Mouse (Mus musculus) stomach, postnatal 0 days (tissue): ENCODE data around the gene Cda. TPM values are rescaled to one million over a fixed set of nuclear protein-coding genes. Genes with fewer than 3 reads are reported as not detected.

ENCODE experiments used
- ATAC-seq: fragments of 200-750 bp; cut with Nextera tagmentation; 2 replicates; pipeline ENCODE4 v1.8.0; 2017; ENCODE audit not compliant: low FRiP score, low TSS enrichment
- DNase-seq: peaks from one replicate; pipeline ENCODE4 v3.0.0-alpha.2; 2016; ENCODE audit warnings: low spot score
- H3K27ac ChIP-seq: fragments of 300-500 bp; sonication (generic); replicated peaks from 2 replicates; pipeline ENCODE4 v1.5.1; 2014; ENCODE audit warnings: mild to moderate bottlenecking, control low read depth
- H3K27me3 ChIP-seq: fragments of 300-500 bp; sonication (generic); 2 replicates; pipeline ENCODE4 v1.6.1; 2014; ENCODE audit warnings: low read length; ENCODE audit not compliant: control insufficient read depth, insufficient read depth
- H3K36me3 ChIP-seq: fragments of 300-500 bp; sonication (generic); 2 replicates; pipeline ENCODE4 v1.6.1; 2014; ENCODE audit warnings: low read length, mixed read lengths; ENCODE audit not compliant: control insufficient read depth, insufficient read depth
- H3K4me1 ChIP-seq: fragments of 300-500 bp; sonication (generic); replicated peaks from 2 replicates; pipeline ENCODE4 v1.6.1; 2014; ENCODE audit warnings: antibody characterized with exemption; ENCODE audit not compliant: control insufficient read depth, insufficient read depth
- H3K4me2 ChIP-seq: fragments of 300-500 bp; sonication (generic); replicated peaks from 2 replicates; pipeline ENCODE4 v1.6.1; 2014; ENCODE audit warnings: low read depth, mild to moderate bottlenecking, control low read depth, moderate library complexity
- H3K4me3 ChIP-seq: fragments of 300-500 bp; sonication (generic); 2 replicates; pipeline ENCODE4 v1.5.1; 2014; ENCODE audit warnings: low read depth, low read length, control low read depth
- H3K9ac ChIP-seq: fragments of 300-500 bp; sonication (generic); 2 replicates; pipeline ENCODE4 v1.6.1; 2014; ENCODE audit warnings: mild to moderate bottlenecking, low read length, control low read depth, mixed read lengths
- H3K9me3 ChIP-seq: fragments of 300-500 bp; sonication (generic); 2 replicates; pipeline ENCODE4 v1.6.1; 2016; ENCODE audit warnings: low read length; ENCODE audit not compliant: control insufficient read depth
- CTCF ChIP-seq: IDR thresholded peaks from 2 replicates; pipeline ENCODE4 v1.5.1; 2016; ENCODE audit warnings: antibody characterized with exemption, low read depth, mild to moderate bottlenecking, moderate library complexity
- EP300 ChIP-seq: optimal IDR thresholded peaks from 2 replicates; pipeline ENCODE3; 2016; ENCODE audit warnings: antibody characterized with exemption
- WGBS: fragments of 180-500 bp; shearing (Covaris S2); extraction: QIAGEN DNeasy Blood & Tissue Kit; methylation state at CpG from one replicate; pipeline ENCODE4 v1.1.7; 2014; 5-methylcytosine and 5-hydroxymethylcytosine counted together
- polyA plus RNA-seq: library from polyadenylated mRNA; unstranded; fragments of >200 nt; fragmentation: Nextera tagmentation; extraction: Ambion mirVana; gene quantifications from 2 replicates; pipeline ENCODE4 v1.2.1, GENCODE M21; 2015

Gene Cda
- polyA plus RNA-seq, 1 experiment from 2014 or later = 12.5 TPM

- no peaks in the 10 kb centered on the region for H3K27me3 ChIP-seq
- no peak overlapping the region for H3K27ac ChIP-seq
- H3K4me2 ChIP-seq = no peak overlapping the region
- DNase-seq (no peak), ATAC-seq (no peak)
- TF ChIP-seq EP300 = no peak
- no peak for TF ChIP-seq CTCF
- H3K9me3 ChIP-seq = no peaks in the 10 kb centered on the region
- 88% methylated on average over 3 of the region's 3 CpGs for WGBS
- no peak overlapping the region for H3K9ac ChIP-seq
- H3K4me3 ChIP-seq = no peak overlapping the region
- H3K4me1 ChIP-seq = 0 out of 2 replicates have a peak, but pooled peaks cover 4% of the 10 kb centered on the region
- H3K36me3 ChIP-seq = peaks cover 17% of the 10 kb centered on the region
Measured at GRCm38 (mm10) chr4:138307025-138307424, 60.8 kb downstream of the Cda start.

- Histone ChIP-seq H3K27me3 (no peaks in the 10 kb centered on the region), H3K27ac (peak within 1 kb of the TSS; percentile 71), H3K4me2 (peak within 1 kb of the TSS; percentile 67), H3K9me3 (no peaks in the 10 kb centered on the region), H3K4me1 (0 out of 2 replicates have a peak, but pooled peaks cover 4% of the 10 kb centered on the region), H3K36me3 (peaks cover 2% of the 10 kb centered on the region; the same call in 1 of the 2 replicates), H3K4me3 (peak within 1 kb of the TSS; percentile 89), H3K9ac (peak within 1 kb of the TSS; percentile 89)
- DNase-seq (peak; percentile 98), ATAC-seq (peak; percentile 98)
- TF ChIP-seq EP300 (no peak), CTCF (no peak; the same call in 1 of the 2 replicates)
- under 1% methylated on average over 64 of the region's 64 CpGs for WGBS
Measured at GRCm38 (mm10) chr4:138304340-138305104, 63.3 kb downstream of the Cda start, which contains the start of gene Ddost. Ddost (plus strand) TSS chr4:138304730.

GRCm38 (mm10) chr4:138303742-138304141 is 64.0 kb downstream of the Cda start:
- TF ChIP-seq EP300 (no peak), CTCF (no peak)
- H3K9me3 ChIP-seq = no peaks in the 10 kb centered on the region
- H3K27ac ChIP-seq = no peak overlapping the region
- H3K9ac ChIP-seq = peak overlapping the region; percentile 68
- DNase-seq = no peak
- H3K36me3 ChIP-seq = no peaks in the 10 kb centered on the region
- no peaks in the 10 kb centered on the region for H3K27me3 ChIP-seq
- no peak for ATAC-seq
- H3K4me1 ChIP-seq = 0 out of 2 replicates have a peak, but pooled peaks cover 4% of the 10 kb centered on the region
- 6% methylated on average over 18 of the region's 18 CpGs for WGBS
- H3K4me3 ChIP-seq = peak overlapping the region; percentile 53
- peak overlapping the region; percentile 67 for H3K4me2 ChIP-seq

GRCm38 (mm10) chr4:138303011-138303410 is 64.8 kb downstream of the Cda start:
- no peaks in the 10 kb centered on the region for H3K27me3 ChIP-seq
- H3K36me3 ChIP-seq = no peaks in the 10 kb centered on the region
- DNase-seq = no peak
- H3K4me1 ChIP-seq = 0 out of 2 replicates have a peak, but pooled peaks cover 4% of the 10 kb centered on the region
- 84% methylated on average over 3 of the region's 3 CpGs for WGBS
- no peak overlapping the region for H3K4me3 ChIP-seq
- H3K4me2 ChIP-seq = no peak overlapping the region
- no peaks in the 10 kb centered on the region for H3K9me3 ChIP-seq
- TF ChIP-seq CTCF (no peak), EP300 (no peak)
- no peak for ATAC-seq
- no peak overlapping the region for H3K9ac ChIP-seq
- H3K27ac ChIP-seq = no peak overlapping the region

GRCm38 (mm10) chr4:138301271-138301780 is 66.5 kb downstream of the Cda start:
- no peak overlapping the region for H3K4me2 ChIP-seq
- no peaks in the 10 kb centered on the region for H3K9me3 ChIP-seq
- TF ChIP-seq EP300 = no peak
- no peak for TF ChIP-seq CTCF
- H3K4me1 ChIP-seq = 0 out of 2 replicates have a peak, but pooled peaks cover 4% of the 10 kb centered on the region
- no peak overlapping the region for H3K9ac ChIP-seq
- H3K4me3 ChIP-seq = no peak overlapping the region
- no peaks in the 10 kb centered on the region for H3K36me3 ChIP-seq
- no peaks in the 10 kb centered on the region for H3K27me3 ChIP-seq
- ATAC-seq = no peak
- 79% methylated on average over 10 of the region's 10 CpGs for WGBS
- DNase-seq = no peak
- no peak overlapping the region for H3K27ac ChIP-seq

- ATAC-seq = no peak
- 74% methylated on average over 7 of the region's 14 CpGs for WGBS
- DNase-seq = no peak
- H3K36me3 ChIP-seq = no peaks in the 10 kb centered on the region
- H3K9me3 ChIP-seq = no peaks in the 10 kb centered on the region
- H3K4me1 ChIP-seq = no peaks in the 10 kb centered on the region
- no peak overlapping the region for H3K27ac ChIP-seq
- no peak overlapping the region for H3K9ac ChIP-seq
- H3K4me3 ChIP-seq = no peak overlapping the region
- no peak overlapping the region for H3K4me2 ChIP-seq
- TF ChIP-seq CTCF = no peak
- H3K27me3 ChIP-seq = no peaks in the 10 kb centered on the region
Measured at GRCm38 (mm10) chr4:138293949-138294550, 73.7 kb downstream of the Cda start.
